Mouse (Mus musculus): Measurements from ENCODE around the gene Farp1.

Gene Farp1

DNA sequence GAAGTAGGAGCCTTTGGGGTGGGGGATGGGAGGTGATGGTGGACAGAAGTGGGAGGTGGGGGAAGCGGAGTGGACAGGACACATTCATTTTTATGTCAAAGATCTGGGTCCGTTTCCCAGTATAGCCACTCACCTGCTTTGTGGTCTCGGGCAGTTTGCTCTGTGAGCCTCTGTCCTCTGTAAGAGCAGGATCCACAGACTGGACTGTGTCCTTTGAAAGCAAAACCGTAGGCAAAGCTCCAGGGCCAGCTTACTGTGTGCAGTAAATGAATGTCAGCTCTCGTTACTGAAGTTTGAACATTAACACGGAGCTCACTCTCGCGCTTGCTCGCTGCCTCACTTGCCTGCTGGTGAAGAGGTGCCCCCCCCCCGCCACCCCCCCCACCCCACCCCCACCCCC, 110.7 kb downstream of the Farp1 start:
- no peak for DNase-seq (ENCODE audit: low spot score)

DNA sequence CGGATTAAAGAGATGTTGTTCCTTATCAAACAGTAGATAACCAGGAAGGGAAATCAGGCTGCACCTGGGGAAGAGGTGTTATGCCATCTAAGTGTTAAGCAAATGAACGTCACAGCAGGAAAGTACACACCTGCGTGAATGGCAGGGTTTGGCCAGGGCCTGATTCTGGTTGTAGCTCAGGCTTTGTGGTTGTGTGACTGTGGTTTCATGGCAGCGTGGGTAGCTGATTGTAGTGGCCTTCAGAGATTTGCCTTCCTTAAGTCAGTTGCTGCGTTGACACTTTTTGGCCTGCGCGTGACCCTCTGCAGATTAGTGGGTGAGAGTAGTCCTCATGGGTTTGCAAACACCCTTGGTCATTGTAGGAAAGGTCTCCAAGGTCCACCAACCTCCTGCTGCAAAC, 111.2 kb downstream of the Farp1 start:
- DNase-seq (ENCODE audit: low spot score), result no peak

DNA sequence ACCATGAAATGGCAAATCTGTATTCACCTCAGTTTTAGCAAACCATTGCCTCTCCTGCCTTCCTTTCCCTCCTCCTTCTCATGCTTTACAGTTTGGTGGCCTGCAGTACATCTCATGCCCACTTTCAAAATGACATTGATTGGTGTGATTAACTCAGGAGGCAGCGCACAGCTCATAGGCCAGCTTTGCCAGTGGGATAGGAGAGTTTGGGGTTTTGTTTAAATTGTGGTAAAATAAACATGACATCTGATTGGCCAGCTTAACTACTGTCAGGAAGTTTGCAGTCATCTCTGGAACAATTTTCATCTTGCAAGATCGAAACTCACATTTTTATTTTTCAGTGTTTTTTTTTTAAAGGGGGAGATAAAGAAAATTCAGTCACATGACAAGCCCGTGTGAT, 112.0 kb downstream of the Farp1 start:
- DNase-seq (ENCODE audit: low spot score), result peak; percentile 16

DNA sequence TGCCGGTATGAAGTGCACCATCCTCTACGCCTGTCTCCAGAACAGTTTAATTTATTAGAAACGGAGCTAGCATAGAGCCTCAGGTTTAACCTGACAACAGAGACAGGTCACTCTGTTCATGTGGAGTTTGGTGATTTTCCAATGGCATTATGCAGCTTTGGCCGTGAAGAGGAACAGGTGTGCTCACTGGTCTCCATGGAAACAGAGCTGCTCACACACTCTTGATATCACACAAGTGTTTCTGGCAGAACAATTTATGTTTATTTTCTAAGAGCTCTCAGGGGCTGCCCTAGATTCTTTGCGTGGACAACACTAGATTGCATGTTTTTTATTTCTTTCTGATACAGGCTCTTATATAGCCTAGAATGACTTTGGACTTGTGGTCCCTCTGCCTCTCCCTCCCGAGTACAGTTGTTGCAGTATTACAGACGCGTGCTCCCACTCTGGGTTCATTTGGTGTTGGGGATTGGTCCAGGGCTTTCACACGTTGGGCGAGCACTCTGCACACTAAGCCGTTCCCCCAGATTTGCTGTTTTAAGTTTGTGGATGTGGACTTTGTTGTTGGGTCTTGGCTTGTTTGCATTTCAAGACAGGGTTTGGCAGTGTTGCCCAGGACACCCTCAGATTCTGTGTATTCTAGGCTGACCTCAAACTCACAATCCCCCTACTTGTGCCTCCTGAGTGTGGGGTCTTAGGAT, 113.2 kb downstream of the Farp1 start:
- DNase-seq (ENCODE audit: low spot score), result no peak

DNA sequence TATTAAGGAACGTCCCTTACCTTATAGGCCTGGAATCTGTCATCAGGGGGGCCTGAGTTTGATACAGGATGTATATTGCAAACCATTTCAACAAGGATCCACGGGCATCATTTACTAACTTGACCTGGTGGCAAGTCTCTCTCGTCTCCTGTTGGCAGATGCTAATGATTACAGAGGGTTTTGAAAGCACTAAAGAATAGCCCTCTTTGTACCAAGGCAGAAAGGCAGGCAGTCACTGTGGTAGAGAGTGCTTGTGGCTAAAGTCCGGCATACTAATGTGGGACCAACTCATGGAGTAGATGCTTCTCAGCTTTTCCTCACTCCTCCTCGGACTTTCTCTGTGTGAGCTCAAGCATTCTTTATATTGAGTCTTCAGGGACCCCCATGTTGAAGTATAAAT, 115.0 kb downstream of the Farp1 start:
- DNase-seq (ENCODE audit: low spot score), result no peak

DNA sequence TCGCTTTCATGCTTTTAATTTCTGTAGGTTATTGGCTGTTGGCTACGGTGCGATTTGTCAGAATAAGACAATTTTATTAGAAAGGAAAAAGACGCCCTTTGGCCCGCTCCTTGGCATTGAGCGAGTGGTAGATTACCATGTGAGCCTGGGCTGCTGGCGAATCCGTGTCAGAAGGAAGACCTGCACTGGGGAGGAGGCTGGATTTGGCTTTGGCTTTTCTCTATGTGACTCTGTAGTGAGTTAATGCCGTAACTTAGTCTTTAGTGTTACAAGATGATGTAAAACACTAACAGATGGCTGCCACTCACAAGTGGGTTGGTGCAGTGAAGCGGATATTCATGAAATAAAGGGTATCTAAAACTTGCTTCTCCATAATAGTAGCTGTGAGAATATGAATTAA, 116.8 kb downstream of the Farp1 start:
- DNase-seq (ENCODE audit: low spot score), result no peak

DNA sequence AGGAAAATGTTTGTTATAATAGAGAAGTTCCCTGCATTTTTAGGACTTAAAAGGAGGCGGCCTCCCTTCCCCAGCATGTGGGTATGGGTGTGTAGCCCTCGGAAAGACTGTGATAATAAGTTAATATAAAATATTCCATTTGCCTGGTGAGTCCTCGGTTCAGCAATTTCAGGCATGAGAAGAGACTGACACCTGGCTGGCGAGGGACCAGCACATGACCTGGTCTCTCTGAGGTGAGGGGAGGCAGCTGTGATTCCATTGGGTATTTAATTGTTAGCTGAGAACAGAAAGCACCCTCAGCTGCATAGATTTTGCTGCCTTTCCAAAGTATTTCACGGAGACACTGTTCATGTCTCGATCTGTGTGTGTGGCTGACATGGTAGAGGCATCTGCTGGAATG, 117.8 kb downstream of the Farp1 start:
- DNase-seq (ENCODE audit: low spot score), result no peak

DNA sequence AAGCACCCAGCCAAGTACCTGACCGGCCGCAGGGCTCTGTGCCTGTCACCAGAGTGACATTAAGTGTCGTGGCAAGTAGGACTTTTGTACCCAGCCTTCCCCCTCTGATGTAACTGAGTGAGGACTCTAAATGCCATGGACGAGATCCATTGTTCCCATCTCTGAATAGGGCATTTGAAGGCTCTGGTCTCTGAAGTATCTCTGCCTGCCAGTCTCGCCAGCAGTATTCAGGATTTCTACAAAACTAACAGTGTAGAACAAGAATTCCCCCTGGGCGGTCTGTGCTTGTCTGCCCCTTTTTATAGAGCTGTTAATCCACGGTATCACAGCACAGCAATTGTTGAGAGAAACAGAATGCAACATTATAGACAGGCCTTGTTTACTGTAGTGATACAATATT, 118.3 kb downstream of the Farp1 start:
- DNase-seq (ENCODE audit: low spot score), result no peak

DNA sequence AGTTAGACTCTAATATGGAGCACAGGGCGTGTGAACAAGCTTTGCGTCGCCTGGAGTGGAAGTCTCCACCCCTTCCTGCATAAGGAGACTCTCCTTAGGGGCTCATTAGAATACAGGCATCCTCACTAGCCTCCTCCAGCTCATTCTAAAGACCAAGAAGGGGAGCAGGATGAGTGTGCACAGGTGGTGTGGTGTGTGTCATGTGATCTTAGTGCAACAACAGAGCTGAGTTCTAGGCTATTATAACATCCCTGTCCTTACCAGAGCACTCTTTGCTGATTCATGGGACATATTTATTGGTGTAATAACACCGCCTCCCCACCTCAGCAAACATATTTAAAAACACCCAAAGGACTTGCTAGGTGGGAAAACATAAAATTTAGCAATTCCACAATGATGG, 120.2 kb downstream of the Farp1 start:
- DNase-seq (ENCODE audit: low spot score), result no peak

DNA sequence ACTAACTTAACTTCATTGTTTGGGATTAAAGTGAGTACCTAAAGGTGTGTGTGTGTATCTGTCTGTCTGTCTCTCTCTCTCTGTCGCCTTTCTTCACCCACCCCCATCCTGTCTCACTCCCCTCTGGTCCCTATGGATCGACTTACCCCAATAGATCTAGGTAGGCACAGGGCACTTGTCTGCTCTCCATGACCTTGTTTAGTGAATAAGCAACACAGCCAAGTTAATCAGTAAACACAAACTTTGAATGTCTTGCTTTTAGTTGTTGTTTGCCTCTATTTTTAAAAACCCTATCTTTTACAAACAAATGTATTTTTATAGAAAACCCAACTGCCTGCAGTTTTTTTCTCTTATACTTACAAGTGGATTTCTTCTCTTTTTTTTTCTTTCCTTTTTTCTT, 123.6 kb downstream of the Farp1 start:
- no peak for DNase-seq (ENCODE audit: low spot score)

DNA sequence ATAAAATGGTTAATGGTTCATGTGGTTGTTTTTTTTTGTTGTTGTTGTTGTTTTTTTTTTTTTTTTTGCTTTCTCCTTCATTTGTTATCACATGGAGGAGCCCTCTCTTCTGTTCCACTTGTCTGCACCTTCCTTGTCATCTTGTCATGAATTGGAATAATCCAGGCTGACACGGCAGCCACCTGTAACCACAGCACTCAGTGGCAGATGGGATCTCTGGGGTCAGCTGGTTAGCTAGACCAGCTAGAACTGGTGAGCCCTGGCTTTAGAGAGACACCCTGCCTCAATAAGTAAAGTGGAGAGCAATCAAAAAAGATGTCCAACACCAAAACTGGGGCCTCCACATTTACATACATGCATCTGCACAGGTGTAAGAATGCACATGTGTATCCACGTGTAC, 127.8 kb downstream of the Farp1 start:
- DNase-seq (ENCODE audit: low spot score), result no peak

DNA sequence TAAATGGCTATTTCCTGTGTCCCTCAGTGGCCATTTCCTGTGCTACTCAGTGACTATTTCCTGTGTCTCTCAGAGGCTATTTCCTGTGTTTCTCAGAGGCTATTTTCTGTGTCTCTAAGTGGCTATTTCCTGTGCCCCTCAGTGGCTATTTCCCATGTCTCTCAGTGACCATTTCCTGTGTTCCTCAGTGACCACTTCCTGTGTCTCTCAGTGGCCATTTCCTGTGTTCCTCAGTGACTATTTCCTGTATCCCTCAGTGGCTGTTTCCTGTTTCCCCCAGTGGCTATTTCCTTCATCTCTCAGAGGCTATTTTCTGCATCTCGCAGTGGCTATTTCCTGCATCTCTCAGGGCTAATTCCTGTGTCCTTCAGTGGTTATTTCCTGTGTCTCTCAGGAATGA, 129.9 kb downstream of the Farp1 start:
- no peak for DNase-seq (ENCODE audit: low spot score)

DNA sequence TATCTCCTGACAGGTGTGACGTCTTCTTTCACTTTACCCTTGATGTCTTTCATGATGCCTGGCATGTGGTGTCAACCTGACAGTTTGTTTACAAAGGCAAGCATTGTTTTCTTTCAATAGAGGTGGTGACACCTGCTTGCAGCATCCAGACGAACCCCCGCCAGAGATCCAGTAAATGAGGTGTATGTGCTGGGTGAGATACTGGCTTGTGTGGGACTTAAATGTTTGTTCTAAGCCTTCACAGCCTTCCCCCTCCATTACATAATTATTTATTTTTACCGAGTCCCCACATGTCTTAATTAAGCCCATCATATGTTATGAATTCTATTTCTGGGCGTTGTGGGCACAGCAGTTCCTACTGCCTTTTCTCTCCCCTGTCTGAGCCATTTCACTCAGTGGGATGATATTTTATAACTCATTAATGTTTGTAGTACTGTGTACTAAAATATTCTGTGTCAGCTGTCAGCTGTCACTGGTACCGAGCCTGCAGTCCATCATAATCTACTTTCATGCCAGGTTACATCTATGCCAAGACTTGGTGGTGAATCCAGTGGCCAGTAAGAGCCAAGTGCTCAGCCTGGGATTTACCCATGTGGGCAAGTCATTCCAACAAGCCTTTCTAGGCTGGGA, 130.5 kb downstream of the Farp1 start:
- no peak for DNase-seq (ENCODE audit: low spot score)

DNA sequence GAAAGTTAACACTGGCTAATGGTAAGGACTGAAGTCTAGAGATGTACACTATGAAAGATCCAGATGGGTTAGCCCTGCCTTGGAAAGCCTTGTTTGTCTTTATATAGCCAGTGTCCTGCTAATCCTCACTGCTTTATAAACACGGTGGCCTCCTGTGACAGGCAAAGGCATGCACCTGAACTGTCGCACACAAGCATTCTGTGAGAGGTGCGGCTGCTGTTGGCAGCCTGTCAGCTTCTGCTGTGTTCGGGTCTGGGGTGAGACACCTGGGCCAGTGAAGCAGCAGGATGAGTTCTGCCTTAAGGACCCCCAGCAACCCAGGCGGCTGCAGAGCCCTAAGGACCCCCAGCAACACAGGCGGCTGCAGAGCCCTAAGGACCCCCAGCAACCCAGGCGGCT, 131.0 kb downstream of the Farp1 start:
- no peak for DNase-seq (ENCODE audit: low spot score)

DNA sequence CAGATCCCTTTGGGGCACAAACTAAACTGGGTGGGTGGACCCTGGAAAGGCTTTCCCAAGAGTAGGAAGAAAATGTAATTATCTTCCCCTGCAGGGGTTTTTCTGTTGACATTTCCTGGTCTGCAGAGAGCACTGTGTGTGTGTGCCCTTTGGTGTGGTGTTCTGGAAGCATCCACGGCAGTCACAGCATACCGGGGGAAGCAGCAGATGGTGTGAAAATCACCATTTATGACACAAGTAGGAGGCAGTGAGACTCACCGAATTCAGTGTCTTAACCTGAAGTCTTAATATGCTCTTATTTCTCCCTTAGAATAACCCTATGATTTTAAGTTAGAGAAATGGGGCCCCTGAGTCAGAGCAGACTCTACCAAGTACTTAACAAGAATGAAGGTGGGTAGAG, 133.7 kb downstream of the Farp1 start:
- DNase-seq (ENCODE audit: low spot score), result no peak

DNA sequence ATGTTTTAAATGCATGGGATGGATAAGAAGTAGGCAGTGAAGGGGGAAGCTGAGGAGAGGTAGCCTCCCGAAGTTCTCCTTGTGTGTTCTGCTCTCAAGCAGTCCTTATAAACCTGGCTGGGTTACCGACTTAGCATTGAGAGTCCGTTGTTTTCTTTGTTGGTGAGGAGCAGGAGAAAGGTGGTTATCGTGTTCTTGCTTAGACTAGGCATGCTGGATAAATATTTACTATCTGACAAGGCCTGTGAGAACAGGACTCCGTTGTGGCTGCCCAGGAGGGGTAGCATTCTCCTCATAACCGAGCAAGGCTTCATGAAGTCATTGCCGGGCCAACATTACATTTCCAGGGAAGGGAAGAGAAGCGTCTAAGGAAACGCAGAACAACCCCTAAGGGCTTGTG, 135.3 kb downstream of the Farp1 start:
- DNase-seq (ENCODE audit: low spot score), result no peak

DNA sequence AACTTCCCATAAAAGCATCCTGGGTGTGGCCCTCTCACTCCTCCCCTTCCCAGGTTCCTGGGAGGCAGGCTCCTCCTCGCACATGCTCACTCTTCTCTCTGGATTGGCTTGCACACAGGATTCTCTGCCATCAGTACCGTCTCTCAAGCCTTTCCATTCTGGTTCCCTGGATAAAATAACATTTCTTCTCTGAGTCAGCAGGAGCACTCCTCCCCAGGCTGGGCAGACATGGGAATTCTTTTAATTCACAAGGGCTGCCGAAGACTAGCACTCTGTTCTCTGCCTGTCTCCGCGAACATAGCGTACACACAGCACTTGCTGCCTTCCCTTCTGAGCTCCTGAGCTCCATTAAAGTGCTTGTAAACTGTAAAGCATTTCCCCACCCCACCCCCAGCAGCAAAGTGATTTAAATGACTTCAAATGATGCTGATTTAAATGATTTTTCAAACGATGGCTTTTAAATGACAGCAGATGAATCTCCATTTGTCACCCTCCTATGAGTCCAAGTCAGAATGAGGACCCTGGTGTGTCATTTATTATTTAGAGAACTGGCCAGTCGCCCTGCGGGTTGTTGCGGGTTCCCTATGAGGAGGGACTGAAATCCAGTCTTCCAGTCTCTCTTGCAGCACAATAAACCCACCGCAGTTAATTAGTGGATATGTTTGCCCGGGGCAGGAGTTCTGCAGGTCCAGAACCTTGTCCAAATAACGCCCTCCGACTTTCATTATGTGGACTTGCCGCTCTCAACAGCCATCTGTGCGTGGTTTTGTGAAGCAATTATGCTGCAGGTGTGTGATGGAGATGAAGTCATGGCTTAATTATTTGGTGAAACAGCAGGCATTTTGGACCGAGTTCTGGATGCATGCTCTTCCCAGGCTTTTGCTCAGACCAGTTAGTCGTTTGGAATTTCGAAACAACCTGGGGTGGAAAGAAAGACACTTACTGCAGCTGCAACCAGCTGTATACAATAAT, 137.4 kb downstream of the Farp1 start:
- DNase-seq (ENCODE audit: low spot score), result no peak

DNA sequence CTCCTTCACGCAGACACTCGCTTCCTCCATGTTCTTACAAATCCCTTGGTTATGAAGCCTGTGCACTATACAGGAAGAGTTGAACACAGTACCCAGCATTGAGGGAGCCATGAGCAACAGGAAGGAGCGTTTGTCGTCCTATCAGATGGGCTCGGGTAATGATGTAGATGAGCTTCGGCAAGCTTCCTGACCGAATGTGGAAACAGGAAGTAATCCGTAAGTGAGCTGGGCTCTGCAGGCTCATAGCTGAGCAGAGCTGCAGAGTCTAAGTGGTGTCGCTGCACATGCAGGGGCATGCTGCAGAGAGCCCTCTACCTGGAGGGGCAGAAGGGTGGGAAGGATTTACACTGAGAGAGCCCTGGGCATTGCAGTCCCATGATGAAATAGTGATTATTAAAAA, 140.4 kb downstream of the Farp1 start:
- no peak for DNase-seq (ENCODE audit: low spot score)

DNA sequence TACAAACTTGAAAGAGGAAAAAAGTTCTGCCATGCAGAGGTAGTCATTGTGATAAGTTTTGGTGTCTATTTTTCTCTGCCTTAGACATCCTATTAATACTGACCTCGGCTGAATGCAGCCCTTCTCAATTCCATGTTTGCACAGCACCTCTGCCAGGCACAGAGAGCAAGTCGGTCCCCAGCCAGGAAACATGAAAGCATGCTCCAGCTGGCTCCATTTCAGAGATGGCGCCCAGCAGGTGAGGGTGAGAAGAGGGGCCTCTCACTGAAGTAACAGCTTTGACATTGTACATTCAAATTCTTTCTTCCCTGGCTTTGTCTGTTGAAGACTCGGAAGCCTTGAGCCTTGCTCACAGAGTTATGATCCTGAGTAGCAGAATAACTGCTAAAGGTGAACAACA, 140.9 kb downstream of the Farp1 start:
- no peak for DNase-seq (ENCODE audit: low spot score)

DNA sequence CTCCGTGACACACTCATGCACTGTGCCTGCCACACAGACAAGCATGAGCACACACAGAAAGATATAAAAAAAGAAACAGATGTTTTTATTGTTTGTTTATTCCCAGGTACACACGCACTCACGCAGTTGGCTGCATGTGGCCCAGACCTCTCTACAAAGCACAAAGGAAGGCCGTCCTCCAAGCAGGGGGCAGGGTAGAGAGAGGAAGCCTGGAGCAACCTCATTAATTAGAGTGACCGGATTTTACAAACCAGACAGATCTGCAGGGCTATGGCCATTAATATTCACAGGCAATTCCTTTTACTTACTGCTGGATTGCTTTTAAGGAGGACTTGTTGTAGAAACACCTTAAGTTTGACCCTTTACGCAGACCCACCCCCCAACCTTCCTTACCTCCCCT, 142.9 kb downstream of the Farp1 start:
- no peak for DNase-seq (ENCODE audit: low spot score)

DNA sequence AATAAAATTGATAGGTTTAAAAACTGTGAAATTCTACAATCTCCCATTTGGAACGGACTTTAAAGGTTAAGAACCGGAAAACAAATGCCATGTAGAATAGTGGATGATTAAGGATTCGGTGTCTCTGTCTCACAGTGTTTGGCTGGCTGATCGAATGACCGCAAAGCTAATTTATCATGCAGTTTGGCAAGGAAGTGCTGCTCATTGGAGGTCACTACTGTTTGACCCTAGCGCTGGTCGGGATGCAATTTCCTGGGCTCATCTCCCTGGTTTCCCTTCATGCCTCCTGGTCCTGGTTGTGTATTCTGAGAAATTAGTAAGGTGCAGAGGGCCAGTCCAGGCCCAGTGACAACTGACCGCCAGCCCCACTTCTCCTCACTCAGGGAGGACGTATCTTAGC, 145.6 kb downstream of the Farp1 start:
- DNase-seq (ENCODE audit: low spot score), result no peak

DNA sequence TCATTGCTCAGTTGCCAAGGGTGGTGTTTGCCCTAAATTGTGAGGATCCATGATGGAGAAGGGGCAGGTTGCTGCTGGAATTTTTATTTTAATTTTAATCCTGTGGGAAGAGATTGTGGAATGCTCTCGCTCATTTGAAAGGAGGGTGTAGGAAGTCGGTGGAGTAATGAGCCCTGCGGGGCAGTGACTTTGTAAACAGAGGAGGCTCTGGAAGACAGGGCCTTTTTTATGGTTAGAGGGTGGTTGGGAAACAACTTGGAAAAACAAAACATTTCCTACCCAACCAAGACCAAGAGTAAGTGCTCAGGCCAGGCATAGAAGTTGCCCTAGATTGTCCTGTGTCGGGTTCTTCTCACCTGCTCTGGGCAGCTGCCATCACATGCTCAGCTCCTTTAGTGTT, 146.8 kb downstream of the Farp1 start:
- DNase-seq (ENCODE audit: low spot score), result no peak

DNA sequence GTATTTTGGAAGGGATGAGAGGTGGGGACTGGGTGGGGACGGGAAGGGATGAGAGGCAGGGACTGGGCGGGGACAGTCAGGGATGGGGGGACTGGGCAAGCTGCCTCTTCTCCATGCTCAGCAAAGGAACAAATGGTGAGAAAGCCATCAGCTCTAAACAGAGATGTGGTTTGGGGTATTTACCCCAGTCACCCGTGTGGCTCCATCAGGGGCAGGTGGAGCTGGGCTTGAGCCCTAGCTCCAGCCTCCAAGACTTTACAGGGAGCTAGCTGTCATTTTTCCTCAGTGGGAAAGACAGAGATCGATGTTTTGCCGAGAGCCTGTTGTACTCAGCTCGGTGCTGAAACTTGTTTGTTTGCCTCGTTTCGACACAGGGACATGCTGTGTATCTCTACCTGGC, 148.0 kb downstream of the Farp1 start:
- DNase-seq (ENCODE audit: low spot score), result no peak

Measured in MN1 (cell line).